Mouse (Mus musculus) regulatory T cell (primary cell): ENCODE data around the gene Dip2b.

ENCODE experiments used
- in situ Hi-C: fragments of 300-600 bp; cut with MboI, MseI; formaldehyde crosslinking; loops from one replicate; pipeline ENCODE4 v1.15.1; 2025; ENCODE audit warnings: high pct_unique_total_duplicates

The Dip2b gene

GRCm38 (mm10) chr15:100050940-100051339 is 12.5 kb downstream of the Dip2b start:
- in situ Hi-C loops = no loop called here

GRCm38 (mm10) chr15:100052726-100053125 is 14.3 kb downstream of the Dip2b start:
- in situ Hi-C loops = no loop called here

DNA sequence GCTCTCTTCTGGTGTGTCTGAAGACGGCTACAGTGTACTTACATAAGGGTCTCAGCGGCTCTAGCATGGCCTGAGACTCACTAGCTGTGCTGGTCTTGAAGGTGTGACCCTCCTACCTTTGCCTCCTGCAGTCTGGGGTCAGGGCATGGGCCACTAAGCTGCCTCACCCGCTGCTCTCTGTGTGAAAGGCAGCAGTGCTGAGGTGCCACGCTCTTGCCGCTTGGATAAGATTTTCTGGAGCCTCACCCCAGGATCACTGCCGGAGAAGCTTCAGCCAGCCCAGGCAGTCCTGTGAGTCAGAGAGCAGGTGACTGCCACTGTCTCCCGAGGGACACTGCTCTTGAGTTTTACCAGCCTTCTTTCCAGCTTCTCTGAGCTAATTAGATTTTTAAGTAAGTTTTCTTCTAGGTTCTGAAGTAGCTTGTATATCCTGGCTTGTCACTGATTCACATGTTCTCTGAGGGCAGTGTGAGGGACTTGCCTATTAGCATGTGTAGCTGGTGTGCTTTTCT is 18.0 kb downstream of the Dip2b start:
- in situ Hi-C loops = no loop called here

DNA sequence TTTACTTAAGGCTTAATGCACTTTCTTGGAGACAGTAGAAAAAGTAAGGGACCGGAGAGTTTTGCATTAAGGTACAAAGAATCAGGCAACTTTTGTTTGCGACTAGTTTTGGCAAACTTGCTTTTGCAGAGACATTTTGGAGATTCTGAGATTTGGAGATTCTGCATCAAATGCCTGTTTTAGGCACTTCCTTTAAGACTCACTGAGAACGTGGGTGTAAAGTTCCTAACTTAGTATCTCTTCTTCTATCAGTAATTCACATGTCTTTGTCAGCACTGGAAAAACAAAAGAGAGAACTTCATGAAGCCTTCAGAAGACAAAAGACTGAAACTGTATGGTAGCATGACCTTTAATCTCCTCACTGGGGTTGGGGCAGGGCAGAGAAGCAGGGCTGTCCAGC is 19.2 kb downstream of the Dip2b start:
- in situ Hi-C loops = no loop called here

DNA sequence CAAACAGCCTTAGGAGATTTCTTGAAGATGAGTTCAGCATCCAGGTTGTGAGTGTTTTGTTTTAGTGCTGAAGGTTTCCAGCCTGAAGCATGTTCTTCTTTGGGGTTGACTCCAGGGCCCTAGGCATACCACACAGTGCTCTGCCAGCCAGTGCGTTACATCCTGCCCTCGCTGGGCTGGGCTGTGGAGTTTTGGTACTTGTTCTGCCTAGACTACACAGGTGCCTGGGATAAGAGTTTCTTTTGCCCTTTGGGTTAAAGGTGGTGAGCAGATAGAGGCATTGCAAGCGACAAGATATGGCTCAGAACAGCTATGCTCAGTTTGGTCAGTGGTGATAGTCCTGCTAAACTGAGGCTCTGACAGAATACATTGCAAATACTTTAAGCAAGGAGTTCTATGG is 19.7 kb downstream of the Dip2b start:
- in situ Hi-C loops = no loop called here

DNA sequence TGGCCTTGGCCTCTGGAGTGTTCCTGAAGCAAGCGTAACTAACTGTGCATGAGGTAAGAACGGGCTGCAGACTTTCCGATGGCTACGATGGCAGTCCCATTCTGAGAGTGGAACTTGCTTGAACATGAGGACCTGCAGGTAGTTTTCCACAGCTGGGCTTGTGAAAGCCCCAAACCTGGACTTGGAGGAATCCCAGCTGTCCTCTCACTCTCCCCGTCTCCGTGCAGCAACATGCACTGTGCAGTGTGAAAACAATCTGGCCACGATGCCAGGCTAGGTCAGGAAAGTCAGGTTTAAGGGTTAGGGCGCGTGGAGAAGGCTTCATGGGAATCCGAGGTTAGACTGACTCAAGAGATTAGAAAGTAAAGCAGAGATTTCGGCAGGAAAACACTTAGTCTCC is 20.4 kb downstream of the Dip2b start:
- in situ Hi-C loops = no loop called here

- in situ Hi-C loops = no loop called here
Measured at GRCm38 (mm10) chr15:100059626-100060311, 21.3 kb downstream of the Dip2b start.

- in situ Hi-C loops = no loop called here
Measured at GRCm38 (mm10) chr15:100060513-100061140, 22.2 kb downstream of the Dip2b start.

- in situ Hi-C loops = no loop called here
Measured at GRCm38 (mm10) chr15:100061377-100061776, 22.9 kb downstream of the Dip2b start.

GRCm38 (mm10) chr15:100063229-100063773 is 24.8 kb downstream of the Dip2b start:
- in situ Hi-C loops = no loop called here

GRCm38 (mm10) chr15:100066702-100067101 is 28.2 kb downstream of the Dip2b start:
- in situ Hi-C loops = no loop called here

DNA sequence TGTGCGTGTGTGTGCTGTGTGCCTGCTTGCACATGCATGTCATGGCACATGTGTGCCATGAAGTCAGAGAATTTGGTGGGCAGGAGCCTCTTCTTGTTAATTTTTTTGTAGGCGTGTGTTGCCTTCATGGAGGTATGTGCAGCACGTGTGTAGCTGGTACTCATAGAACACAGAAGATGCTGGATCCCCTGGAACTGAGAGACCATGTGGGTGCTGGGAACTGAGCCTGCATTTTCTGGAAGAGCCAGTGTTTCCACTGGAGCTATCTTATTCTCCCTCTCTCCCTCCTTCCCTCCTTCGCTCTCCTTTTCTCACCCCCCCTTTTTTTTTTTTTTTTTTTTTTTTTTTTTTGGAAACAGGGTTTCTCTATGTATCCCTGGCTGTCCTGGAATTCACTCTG is 30.6 kb downstream of the Dip2b start:
- in situ Hi-C loops = no loop called here

GRCm38 (mm10) chr15:100070021-100070420 is 31.6 kb downstream of the Dip2b start:
- in situ Hi-C loops = no loop called here

DNA sequence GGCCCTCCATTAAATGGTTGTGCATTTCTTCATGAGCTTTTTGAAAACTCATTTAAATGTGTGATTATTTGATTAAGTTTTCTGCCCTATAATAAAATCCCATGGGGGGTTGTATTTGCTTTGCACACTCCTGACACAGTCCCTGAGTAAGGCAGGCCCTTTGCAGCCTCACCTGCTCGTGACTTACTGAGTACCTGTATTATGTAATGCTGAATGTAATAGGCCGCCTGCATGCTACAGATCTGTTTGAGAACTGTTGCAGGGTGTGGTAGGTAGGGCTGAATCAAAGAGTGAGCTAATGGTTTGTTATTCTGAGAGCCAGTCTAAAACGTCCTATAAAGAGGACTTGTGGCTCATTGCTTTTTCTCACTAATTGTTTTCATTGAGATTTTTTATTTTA is 33.4 kb downstream of the Dip2b start:
- in situ Hi-C loops = no loop called here

DNA sequence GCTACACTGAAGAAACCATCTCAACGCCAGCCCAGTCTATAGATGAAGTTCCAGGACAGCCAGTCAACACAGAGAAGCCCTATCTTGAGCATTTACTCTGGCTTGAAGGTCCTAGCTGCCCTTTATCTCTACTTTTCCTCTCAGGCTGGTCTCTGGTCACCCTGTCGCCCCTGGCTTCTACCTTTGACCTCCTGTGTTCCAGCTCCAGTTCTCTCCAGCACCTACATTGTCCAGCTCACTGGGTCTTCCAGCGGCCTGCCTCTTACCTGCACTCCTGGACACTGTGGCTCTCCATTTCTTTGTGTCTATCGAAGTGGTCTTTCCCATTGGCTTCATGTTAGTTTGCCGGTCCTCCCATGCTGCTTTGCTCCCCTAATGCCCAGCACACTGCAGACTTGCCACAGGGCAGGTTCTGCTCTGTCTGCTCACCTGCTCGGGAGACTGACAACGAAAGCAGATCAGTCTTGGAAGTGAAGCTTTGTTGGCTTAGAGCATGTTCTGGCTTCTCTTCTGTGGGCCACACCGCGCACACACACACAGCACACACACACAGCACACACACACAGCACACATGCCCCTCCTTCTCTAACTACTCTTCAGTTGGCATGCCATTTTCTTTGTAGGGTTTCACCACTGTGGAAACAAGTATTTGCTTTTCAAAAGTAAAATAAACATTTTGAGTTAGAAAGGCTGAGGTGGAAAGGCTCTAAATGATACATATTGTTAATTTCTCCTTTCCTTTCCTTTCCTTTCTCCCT is 35.4 kb downstream of the Dip2b start:
- in situ Hi-C loops = no loop called here

- in situ Hi-C loops = loop anchor here (25.0 kb wide), 1 partner anchor 1188 kb away; the partner anchor contains the start of gene Nr4a1
Measured at GRCm38 (mm10) chr15:100074754-100075153, 36.3 kb downstream of the Dip2b start.

DNA sequence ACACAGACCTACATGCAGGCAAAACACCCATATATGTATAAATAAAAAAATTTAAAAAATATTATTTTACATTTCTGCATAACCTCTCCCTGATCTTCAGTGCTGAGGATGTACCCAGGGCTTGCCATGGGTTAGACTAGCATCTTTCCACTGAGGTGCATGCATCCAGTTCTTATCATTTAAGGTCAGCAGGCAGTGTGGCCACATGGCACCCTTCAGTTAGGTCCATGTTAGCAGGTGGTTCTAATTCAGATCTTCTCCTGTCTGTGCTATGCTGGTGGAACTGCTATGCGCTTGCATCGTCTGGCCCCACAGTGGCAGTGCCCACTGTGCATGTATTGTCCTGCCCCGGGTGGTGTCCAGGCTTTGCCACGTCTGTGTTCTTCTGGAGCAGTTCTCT is 37.9 kb downstream of the Dip2b start:
- in situ Hi-C loops = loop anchor here (25.0 kb wide), 1 partner anchor 1186 kb away; the partner anchor contains the start of gene Nr4a1

GRCm38 (mm10) chr15:100080833-100081477 is 42.5 kb downstream of the Dip2b start:
- in situ Hi-C loops = loop anchor here (25.0 kb wide), 1 partner anchor 1181 kb away; the partner anchor contains the start of gene Nr4a1

GRCm38 (mm10) chr15:100081478-100081998 is 43.1 kb downstream of the Dip2b start:
- in situ Hi-C loops = loop anchor here (25.0 kb wide), 1 partner anchor 1181 kb away; the partner anchor contains the start of gene Nr4a1

GRCm38 (mm10) chr15:100082052-100082451 is 43.6 kb downstream of the Dip2b start:
- in situ Hi-C loops = loop anchor here (25.0 kb wide), 1 partner anchor 1180 kb away; the partner anchor contains the start of gene Nr4a1

DNA sequence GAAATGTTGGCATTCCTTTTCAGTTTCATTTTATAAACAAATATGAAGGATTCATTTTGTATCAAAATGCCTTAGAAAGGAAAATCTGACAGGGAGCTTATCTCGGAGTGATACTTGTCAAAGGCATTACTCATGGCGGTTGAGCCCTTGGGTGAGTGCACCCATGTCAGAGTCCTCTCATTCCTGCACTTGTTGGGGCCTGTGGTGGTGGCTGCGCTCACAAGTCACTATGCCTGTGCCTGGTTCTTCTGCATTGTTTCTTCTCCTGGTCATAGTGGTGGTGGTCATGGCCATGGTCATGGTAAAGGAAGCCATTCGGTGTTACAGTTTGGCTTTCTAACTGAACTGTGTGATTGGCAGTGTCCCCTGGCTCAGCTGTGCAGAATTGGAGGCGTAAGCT is 44.3 kb downstream of the Dip2b start:
- in situ Hi-C loops = loop anchor here (25.0 kb wide), 1 partner anchor 1180 kb away; the partner anchor contains the start of gene Nr4a1
